Mouse (Mus musculus) megakaryocyte progenitor cell, adult 5-6 weeks (primary cell): ENCODE measurements around the gene Zfp950. TPM values are rescaled to one million over a fixed set of nuclear protein-coding genes. Genes with fewer than 3 reads are reported as not detected.
A peak's percentile ranks its signal among the peaks of the same experiment; 100 is the strongest.

ENCODE experiments used
- ATAC-seq: replicated peaks from 2 replicates; pipeline ENCODE4 v1.8.0; 2016; ENCODE audit warnings: mild to moderate bottlenecking, moderate TSS enrichment, inconsistent platforms; ENCODE audit not compliant: poor library complexity
- total RNA-seq, 2 experiments: library from RNA; stranded (forward) in 1 of 2; stranded (reverse) in 1 of 2; fragments of 157-497, 149-512 nt in 1 of 2; fragments of 200-1000 nt in 1 of 2; gene quantifications; 2 replicates each; pipeline versions ENCODE4 v1.2.3 to v1.2.4; 2015 to 2017

Zfp950 gene
- total RNA-seq, 2 experiments from 2014 or later, result 31.7 to 45.7 TPM

DNA sequence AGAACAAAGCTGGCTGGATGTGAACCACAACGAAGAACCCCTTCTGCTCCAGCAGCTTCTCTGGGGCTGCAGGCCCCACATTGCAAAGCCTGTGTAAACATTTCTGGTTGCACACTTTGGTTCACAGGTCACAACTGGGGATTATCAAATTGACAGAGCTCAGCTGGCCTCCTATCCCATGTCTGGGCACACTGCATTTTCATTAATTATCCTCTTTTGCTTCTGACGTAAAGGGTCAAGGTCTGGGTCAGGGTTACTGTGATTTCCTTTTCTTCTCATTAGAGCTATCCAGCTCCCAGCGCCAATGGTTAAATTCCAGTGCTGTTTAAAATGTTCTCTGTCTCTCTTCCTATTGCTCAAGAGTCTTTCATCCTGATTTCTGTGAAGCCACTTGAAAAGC is 83.1 kb downstream of the Zfp950 start:
- no peak for ATAC-seq

DNA sequence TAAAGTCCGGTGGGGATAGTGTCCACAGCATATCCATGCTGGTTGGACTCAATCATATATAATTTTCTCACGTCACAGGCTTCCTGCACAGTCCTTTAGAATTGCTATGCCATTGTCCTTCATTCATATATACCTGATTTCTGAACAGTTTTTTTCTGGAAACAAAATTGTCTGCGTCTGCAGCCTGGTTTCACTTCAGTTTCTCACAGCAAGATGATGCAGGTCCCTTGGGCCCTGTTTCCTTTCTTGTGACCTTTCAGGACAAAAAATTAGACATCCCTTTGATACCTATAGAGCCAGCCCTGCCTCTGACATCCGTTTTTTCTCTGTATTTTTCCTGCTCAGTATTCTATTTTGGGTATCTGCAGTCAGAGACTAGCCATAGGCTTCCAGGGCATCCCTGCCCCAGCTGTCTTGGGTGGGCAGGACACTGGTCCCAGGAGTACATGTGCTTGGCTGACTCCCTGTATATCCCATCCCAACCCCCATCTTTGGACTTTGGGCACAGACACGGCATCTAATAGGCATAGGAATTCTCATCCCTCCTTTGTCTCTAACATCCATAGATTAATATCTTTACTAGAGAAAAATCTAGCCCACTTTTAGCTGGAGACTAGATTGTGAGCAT is 83.7 kb downstream of the Zfp950 start:
- no peak for ATAC-seq

DNA sequence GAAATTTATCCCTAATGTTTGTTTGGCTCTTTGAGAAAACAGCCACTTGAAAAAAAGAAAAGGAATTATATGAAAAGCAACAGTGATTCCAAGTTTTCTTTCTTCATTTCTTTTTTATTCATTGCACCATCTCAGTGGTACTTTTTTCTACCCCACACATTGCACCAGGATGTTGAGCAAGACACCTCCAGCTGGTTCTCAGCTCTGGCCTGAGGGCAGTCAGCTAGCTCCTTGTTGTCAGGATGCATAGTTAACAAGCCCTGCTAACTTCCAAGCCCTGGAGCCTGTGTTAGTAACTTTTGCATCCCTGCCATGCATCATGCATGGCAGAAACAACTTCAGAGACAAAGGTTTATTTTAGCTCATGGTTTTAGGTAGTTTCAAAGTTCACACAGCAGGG is 87.9 kb downstream of the Zfp950 start:
- peak; percentile 94 for ATAC-seq

DNA sequence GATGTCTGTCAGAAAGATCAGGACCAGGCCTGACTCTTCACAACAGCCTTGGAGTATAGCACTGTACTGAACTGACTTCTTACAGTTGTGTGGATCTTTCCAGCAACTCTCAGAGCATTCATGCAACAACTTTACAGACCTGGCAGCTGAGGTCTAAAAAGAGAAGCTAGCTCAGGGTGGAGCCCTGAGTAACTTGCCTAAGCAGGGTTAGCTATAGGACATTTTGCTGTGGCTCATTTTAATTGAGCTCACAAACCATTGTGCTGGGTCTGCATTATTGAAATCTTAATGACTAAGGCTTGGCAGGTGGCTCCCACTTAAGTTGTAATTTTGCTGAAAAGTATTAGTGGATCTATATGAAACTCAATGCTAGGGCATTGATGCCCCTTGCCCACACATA is 88.6 kb downstream of the Zfp950 start:
- ATAC-seq, result no peak

DNA sequence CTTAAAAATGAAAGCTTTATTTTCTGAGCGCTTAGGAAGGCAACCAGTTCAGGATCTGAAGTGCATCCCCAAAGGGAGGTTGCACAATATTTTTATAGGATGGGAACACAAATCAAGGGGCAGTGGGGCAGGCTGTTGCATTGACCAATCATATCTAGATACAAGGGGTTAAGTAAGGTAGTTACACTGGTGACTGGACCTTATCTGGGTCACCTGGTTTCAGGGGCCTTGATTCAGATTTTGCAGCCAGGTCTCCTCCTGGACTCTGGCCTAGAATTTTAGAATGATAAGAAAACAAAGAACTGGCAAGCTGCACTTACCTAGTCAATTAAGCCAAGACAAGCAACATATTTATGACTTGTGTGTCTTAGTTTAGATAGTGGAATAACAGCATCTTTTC is 89.5 kb downstream of the Zfp950 start:
- ATAC-seq, result no peak

DNA sequence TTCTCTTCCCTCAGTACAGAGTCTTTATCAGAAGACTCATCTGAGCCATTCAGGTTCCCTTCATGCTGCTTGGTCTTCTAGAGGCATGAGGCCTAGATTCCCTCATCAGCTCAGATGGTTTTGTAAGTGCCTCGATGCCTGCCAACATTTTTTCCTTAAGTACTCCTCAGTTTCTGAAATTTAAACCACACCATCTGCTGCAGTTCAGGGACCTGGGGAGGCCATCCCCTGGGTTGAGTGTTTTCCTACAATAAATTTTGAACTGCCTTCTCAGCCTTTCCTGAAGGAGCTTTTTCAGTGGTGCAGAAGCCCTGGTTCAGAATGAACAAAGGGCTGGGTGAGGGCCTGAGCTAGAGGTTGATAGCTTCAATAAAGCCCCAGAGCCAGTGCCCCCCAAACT is 91.2 kb downstream of the Zfp950 start:
- ATAC-seq, result no peak

DNA sequence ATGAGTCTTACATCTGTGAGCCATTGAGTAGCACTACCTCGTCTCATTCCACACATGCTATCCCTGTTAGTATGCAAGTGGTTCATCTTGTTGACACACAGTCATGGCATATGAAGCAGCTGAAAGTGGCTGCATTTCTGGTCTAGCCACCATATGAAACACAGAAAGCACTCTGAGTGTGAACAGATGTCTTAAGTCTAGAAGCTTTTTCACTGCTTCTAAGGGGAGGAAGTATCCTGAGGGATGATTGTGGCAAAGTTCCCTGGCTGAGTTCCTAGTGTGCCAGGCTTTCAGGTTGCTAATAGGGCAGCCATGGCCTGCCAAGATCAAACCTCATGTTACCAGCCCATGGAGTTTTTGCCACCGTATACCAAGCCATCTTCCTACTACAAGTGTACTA is 92.0 kb downstream of the Zfp950 start:
- ATAC-seq, result no peak

DNA sequence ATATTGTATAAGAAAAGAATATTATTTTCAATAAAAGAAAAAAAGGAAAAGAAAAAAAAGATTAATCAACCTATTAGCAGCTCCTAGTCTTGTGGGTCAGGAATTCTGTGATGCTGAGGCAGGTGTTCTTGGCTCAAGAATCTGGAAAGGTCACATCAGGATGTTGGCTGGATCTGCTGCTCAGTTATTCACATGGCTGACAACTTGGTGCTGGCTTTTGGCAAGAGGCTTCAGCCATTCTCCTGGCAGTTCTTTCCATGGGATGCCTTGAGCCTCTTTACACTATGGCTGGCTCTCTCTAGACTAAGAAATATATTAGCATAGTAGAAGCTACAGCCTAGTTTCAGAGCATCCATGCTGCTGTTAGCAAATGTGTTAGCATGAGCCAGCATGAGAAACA is 101.5 kb downstream of the Zfp950 start:
- ATAC-seq, result no peak

DNA sequence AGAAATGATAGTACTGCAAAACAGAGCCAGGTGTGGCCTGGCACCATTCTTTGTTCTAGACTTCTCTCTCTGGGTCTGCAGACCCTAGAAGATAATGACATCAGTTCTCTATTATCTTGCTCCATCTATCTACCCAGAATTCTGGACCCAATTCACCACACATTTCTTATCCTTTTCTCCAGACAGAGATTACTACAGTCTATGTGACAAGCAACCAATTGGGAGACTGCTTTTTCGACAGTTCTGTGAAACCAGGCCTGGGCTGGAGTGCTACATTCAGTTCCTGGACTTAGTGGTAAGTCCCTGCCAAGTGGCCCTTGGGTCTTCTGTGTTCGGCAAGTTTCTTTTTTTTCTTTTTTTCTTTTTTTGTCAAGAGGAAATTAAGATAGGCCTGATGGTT is 109.1 kb downstream of the Zfp950 start:
- 0 out of 2 replicates have a peak, but pooled peaks have one; percentile 37 for ATAC-seq

DNA sequence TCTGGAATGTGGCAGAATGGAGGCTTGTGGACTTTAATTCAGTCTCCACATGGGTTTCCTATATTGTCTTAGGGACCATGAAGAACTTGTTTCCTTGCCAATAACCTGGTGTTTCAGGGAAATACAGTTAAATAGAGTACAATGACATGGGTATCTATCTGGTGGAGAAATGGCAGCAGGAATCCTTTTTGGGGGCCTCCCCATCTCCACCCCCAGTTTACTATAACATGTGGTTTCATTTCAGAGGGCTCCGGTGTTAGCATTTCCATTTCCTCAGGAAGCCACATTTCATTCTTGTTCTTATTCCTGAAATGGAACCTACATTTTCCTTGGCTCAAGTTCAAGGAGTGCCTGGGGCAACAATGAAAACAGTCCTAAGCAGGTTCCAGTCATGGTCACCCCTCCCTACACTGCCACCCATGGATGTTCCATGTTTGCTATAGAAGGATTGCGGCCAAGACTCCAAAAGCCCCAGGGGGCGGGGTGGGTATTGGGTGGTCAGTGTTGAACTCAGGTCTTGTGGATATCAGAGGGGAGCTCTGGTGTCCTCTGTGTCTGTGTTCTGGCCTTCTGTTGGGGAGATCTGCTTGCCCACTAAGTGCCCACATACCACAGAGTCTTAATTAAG is 118.6 kb downstream of the Zfp950 start:
- no peak for ATAC-seq

DNA sequence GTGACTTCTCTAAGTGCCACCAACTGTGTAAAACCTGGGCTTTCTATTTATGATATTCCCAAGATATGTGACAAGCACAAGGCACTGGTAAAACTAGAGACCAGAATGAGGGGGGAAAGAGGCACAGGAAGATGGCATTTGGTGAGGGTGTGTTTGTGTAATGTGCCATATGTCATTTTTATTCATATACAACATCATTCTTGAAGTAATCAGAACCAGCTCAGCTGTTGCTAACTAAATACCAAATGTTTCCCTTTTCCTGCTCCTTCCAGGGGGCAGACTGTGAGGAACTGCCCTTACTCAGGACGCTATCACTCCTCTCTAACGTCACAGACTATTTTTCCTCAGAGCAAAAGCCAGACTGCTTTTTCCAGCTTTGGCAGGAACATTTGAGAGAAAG is 119.1 kb downstream of the Zfp950 start:
- ATAC-seq, result no peak

DNA sequence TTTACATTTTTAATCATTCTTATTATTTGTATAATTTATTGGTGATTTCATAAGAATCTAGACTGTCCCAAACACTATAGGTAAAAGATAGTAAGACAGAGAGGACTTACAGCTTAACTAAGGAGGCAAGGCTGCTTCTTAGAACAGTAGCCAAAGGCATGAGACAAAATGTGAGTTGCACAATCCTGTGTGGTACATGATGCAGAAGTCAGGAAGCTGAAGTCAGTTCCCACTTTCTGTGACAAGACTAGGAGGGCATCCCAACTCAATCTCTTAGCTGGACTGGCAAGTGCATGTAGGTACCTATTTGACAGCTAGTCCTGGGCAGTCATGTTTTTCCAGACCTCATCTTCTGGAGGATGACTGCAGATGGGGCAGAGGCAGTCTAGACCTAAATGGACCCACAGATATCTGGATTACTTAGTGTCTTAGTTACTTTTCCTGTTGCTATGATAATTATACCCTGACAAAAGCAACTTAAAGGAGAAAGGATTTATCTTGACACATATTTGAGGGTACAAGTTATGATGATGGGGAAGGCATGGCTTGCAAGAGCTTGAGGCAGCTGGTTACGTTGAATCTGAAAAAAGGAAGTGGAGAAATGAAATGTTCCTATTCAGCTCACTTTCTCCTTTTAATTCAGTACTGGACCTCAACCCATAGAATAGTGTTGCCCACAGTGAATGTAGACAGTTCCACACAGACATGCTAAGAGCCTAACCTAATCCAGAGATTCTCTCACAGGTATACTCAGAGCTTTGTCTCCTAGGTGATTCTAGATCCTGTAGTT is 123.0 kb downstream of the Zfp950 start:
- ATAC-seq, result peak; percentile 89

DNA sequence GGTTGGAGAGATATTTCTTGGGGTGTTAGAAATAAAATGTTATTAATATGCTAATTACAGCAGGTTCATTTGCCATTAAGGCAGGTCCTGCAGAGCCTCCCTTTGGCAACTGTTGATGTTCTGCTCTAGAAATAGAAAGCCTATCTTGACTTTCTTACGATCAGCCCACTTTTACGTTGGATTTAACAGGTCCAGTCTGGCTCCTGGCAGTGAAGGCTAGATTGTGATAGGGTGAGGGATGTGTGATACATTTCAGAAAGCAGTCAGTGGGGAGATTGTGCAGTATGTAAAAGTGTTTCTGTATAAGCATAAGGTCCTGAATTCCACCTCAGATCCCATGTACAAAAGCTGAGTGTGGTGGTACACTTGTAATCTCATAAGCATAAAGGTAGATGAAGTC is 131.4 kb downstream of the Zfp950 start:
- no peak for ATAC-seq

Other genes with a start within 250 kb of the Zfp950 start
- 0.17 and 0.29 TPM in 2 replicates for gene Gm7102, start 35.5 kb upstream of the Zfp950 start, total RNA-seq (2015)
- 0.12 and 0.41 TPM in 2 replicates for gene Gm7102, start 35.5 kb upstream of the Zfp950 start, total RNA-seq (2017)
- not detected in 2 replicates for gene Gm6020, start 43.0 kb upstream of the Zfp950 start, total RNA-seq (2015)
- not detected in 2 replicates for gene Gm6020, start 43.0 kb upstream of the Zfp950 start, total RNA-seq (2017)
- 111 and 145 TPM in 2 replicates for gene Csf2ra, start 87.6 kb upstream of the Zfp950 start, total RNA-seq (2015)
- 31.5 and 35.4 TPM in 2 replicates for gene Csf2ra, start 87.6 kb upstream of the Zfp950 start, total RNA-seq (2017)
- gene Gm21060, start 156.2 kb upstream of the Zfp950 start, total RNA-seq (2015), result not detected in 2 replicates
- gene Gm21060, start 156.2 kb upstream of the Zfp950 start, total RNA-seq (2017), result not detected in 2 replicates